Mouse (Mus musculus): ENCODE data around the gene Myo1e.

Gene Myo1e

DNA sequence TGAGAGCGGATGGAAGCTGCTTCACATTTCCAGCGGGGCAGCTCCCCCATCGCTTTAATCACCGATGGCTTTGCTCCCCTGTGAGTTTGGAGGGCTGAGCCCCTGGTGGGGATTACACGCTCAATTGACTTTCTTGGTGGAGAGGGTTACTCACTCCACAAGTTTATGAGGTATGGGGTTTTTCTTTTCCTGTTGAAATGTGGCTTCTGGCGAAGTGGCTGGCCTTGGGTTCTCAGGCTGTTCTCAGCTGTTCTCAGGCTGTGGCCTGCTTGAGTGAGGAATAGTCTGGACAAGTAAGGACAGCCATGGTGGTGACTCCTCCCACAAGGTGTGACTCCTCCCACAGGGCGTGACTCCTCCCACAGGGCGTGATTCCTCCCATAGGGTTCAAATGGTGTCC is 149.1 kb downstream of the Myo1e start:
- in situ Hi-C loops (cut with MboI, MseI) = no loop called here

GRCm38 (mm10) chr9:70359402-70360131 is 152.4 kb downstream of the Myo1e start:
- in situ Hi-C loops (cut with MboI, MseI) = no loop called here

- in situ Hi-C loops (cut with MboI, MseI) = no loop called here
Measured at GRCm38 (mm10) chr9:70364741-70365140, 157.6 kb downstream of the Myo1e start.

DNA sequence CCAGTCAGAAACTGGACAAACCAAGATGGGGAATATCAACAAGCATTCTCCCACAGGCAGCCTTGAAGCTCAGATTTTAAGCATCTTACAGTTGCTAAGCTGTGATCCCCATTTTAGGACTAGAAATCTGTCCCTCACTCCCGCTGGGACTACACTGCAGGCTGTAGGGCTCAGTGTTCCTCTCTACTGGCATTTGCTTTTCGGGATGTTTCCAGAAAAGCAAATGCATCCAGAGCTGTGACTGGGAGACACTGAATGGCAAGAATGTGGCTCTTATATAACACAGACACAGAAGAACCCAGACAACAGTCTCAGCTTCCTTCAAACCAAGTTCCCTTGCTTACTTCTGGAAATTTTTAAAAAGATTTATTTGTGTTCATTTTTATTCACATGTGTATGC is 158.8 kb downstream of the Myo1e start:
- in situ Hi-C loops (cut with MboI, MseI) = no loop called here

DNA sequence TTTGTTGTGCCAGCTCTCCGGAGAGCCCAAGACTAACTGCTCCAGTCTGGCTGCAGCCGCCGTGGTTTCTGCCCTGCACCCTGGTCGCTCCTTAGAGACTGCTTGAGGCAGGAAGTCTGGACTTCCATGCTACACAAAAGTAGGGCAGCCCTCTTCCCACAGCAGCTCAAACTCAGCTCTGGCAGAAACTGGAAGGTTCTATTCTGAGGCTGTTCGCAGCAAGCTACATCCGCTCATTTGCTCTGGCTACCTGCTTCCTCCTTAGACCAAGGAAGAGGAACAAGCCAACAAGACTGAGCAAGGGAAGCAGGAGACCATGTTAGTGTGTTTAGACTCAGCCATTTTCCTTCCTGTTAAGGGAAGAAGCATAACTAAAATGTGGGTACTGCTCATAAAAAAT is 159.7 kb downstream of the Myo1e start:
- in situ Hi-C loops (cut with MboI, MseI) = no loop called here

GRCm38 (mm10) chr9:70371638-70372037 is 164.5 kb downstream of the Myo1e start:
- in situ Hi-C loops (cut with MboI, MseI) = no loop called here

GRCm38 (mm10) chr9:70379502-70380467 is 172.6 kb downstream of the Myo1e start:
- in situ Hi-C loops (cut with MboI, MseI) = no loop called here

- in situ Hi-C loops (cut with MboI, MseI) = no loop called here
Measured at GRCm38 (mm10) chr9:70382091-70382490, 174.9 kb downstream of the Myo1e start.

DNA sequence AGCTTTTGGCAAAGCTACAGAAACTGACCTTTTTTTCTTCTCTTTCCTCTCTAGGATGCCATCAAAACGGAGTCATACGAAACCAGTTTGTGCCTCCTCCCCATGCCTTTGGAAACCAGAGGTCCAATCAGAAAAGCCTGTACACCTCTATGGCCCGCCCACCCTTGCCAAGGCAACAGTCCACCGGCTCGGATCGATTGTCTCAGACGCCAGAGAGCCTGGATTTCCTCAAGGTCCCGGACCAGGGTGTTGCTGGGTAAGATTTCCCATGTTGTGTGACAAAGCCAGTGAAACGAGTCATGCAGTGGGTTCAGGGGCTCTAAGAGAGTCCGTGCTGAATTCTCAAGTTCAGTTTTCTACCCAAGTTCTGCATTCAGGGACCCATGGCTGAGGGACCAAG is 176.6 kb downstream of the Myo1e start:
- in situ Hi-C loops (cut with MboI, MseI) = no loop called here

- in situ Hi-C loops (cut with MboI, MseI) = no loop called here
Measured at GRCm38 (mm10) chr9:70384494-70384893, 177.3 kb downstream of the Myo1e start.

DNA sequence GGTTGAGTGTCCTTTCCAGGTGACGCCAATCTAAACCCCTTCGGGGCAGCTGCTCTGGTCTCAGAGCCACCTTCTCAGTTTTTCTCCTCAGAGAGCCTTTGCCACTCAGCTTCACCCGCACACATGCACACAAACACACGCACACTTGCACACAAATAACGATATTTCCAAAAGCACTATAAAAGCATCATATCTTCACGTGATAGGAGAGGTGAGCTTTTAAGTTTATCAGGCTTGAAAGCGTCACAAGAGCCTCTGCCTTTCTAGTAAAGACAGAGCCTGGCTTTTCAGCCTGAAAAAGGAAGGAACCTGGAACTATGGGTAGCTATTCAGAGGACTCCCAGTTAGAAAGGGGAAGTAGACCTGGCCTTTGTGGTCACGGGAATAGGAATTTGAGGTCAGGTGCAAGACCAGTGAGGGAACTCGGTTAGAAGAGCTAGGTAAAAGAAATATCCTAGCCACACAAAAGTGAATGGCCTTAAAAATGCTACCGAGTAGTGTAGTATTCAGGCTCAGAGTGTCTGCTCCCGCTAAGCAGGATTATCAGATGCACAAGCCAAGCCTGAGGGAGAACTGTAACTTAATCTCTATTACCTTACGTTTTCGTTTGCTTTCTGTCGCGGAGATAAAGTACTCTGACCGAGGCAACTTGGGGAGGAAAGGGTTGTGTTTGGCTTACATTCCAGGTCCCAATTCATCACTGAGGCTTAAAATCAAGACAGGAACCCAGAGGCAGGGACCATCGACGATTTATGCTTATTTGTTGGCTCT is 178.0 kb downstream of the Myo1e start:
- in situ Hi-C loops (cut with MboI, MseI) = no loop called here

DNA sequence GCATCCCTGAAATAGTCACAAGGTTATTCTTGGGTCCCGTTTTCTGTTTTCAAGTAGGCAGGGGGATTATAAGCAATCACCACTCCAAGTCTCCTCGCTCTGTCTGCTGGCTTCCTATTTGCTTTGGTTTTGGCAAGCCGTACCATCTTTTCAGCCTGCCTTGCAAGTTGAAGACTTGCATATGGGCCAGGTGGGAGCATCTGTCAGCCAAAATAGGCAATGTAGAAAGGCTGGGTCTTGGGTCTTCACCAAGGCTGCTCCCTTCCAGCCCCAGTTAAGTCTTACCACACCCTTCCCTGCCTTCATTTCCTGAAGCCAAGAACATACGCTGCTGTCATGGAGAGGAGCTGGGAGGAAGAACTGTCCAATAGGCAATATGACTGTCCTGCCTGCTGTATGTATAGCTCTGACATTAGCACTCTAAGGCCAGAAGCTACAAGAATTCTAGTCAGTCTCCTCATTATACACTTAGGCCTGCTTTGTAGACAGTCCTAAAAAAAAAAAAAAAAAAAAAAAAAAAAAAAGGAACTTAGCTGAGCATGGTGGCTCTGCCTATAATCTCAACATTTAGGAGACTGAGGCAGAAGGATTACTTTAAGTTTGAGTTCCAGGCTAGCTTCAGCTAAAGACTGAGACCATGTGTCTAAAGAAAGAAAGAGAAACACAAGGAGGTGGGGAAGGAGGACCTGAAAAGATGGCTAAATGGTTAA is 180.4 kb downstream of the Myo1e start:
- in situ Hi-C loops (cut with MboI, MseI) = no loop called here

- in situ Hi-C loops (cut with MboI, MseI) = no loop called here
Measured at GRCm38 (mm10) chr9:70389548-70389947, 182.4 kb downstream of the Myo1e start.

GRCm38 (mm10) chr9:70391042-70391441 is 183.9 kb downstream of the Myo1e start:
- in situ Hi-C loops (cut with MboI, MseI) = no loop called here

GRCm38 (mm10) chr9:70391660-70392562 is 184.8 kb downstream of the Myo1e start:
- in situ Hi-C loops (cut with MboI, MseI) = no loop called here

GRCm38 (mm10) chr9:70392563-70392907 is 185.4 kb downstream of the Myo1e start:
- in situ Hi-C loops (cut with MboI, MseI) = no loop called here

DNA sequence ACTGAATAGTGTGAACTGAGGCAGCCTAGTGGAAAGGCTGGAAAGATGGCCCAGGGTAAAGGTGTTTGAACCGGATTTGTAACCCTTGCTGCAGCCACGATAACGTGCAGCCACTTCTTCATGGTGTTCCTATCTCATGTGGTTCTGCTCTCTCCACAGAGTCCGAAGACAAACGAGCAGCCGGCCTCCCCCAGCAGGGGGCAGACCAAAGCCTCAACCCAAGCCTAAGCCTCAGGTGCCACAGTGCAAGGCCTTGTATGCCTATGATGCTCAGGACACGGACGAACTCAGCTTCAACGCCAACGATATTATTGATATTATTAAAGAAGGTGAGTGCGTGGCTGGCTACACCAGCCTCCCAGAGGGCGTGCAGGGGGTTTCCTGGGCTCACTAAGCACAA is 188.5 kb downstream of the Myo1e start:
- in situ Hi-C loops (cut with MboI, MseI) = no loop called here

GRCm38 (mm10) chr9:70396083-70396482 is 188.9 kb downstream of the Myo1e start:
- in situ Hi-C loops (cut with MboI, MseI) = no loop called here

DNA sequence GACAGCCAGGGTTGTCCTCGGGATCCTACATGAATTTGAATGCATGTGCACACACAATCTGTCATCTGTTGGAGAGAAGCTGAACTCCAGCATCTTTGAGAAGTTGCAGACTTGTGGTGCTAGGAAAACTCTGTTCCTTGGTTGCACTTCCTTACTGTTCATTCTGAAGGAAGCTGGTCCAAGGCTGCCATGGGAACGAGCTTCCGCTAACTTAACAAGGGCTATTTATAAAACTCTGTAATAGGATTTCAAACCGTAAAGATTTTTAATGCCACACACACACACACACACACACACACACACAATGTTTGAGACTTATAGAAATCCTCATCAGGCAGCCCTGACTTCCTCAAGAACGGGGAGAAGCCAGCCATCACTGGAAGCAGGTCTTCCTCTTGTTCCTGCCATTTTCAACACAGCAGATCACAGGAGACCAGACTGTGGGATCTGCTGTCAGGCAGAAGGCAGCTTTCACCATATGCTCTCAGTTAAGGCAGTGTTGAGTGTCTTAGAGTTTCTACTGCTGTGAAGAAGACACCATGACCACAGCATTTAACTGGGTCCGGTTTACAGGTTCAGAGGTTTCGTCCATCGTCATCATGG is 194.9 kb downstream of the Myo1e start:
- in situ Hi-C loops (cut with MboI, MseI) = no loop called here

- in situ Hi-C loops (cut with MboI, MseI) = loop anchor here in 1 of 2 experiments (5.0 kb wide), 1 partner anchor 299 kb away; no protein-coding TSS in a partner anchor
Measured at GRCm38 (mm10) chr9:70406596-70406995, 199.4 kb downstream of the Myo1e start.
